ENCODE assay signal across 9 mouse cellular contexts in the genomic region with DNA sequence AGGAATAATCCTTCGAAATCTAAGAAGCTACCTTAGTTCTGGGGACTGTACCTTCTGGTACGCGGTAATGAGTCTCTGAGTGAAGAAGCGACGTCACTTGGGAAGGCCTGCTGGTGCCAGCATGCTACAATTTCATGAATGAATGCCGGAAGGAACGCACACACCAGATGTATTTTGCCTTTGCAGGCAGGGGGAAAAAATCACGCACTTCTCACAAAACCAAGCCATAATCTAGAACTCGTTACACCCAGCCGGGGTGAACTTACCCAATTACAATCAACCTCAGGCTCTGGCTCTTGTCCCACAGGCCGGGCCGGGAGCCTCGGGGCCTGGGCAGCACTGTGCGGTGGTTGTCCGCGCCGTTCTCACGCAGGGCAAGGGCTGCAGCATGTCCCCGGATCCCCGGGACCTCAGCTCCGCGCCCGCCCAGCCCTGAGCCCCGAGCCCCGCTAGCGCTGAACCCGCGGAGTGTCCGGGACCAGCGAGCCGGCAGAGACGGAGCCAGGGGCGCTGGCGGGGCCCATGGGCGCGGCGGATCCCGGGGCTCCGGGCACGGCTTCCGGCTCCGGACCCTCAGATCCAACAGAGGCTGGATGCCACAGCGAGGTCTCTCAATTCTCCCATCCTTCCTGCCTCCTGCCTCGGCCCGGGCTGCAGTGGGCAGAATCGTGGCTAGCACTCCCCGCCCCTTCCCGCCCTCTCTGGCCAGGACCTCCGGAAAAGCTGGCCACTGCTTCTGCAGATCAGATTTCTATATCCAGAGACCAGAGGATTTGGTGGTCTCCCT. TPM values are rescaled to one million over a fixed set of nuclear protein-coding genes. Genes with fewer than 3 reads are reported as not detected.
DNase-seq lines count a peak whose midpoint lies in the region; ATAC-seq lines count a peak whose summit lies in the region.
"Had no signal": no experiment of that assay in that cellular context is flagged by ENCODE, and none has a peak within 500 bp of the region (broad histone marks: within the 10 kb centered on the region; RNA-seq: fewer than 3 reads in every experiment).

No protein-coding gene starts in this region.

- H3K4me2 ChIP-seq in hindbrain, embryonic 12.5 days (replicated peaks): peak overlapping the region; percentile 94
- peak overlapping the region; percentile 78 for H3K4me2 ChIP-seq in stomach, embryonic 14.5 days (replicated peaks; ENCODE audit: low read depth, low read length)

- H3K27ac ChIP-seq in hindbrain, embryonic 12.5 days: no peak overlapping the region
- peak overlapping the region; percentile 18; the same call in 1 of the 2 replicates for H3K27ac ChIP-seq in stomach, embryonic 14.5 days (ENCODE audit: low read length)

- peaks cover 2% of the 10 kb centered on the region; the same call in 1 of the 2 replicates for H3K4me1 ChIP-seq in hindbrain, embryonic 12.5 days
- H3K4me1 ChIP-seq in stomach, embryonic 14.5 days (ENCODE audit: control insufficient read depth, insufficient read depth, low read length): 0 out of 2 replicates have a peak, but pooled peaks cover 4% of the 10 kb centered on the region

- 4% methylated on average over 48 of the region's 49 CpGs for WGBS in hindbrain, embryonic 12.5 days
- WGBS in stomach, embryonic 14.5 days: 2% methylated on average over 49 of the region's 49 CpGs

- H3K27me3 ChIP-seq in hindbrain, embryonic 12.5 days: no peaks in the 10 kb centered on the region
- H3K27me3 ChIP-seq in stomach, embryonic 14.5 days (ENCODE audit: control insufficient read depth, insufficient read depth, low read length): no peaks in the 10 kb centered on the region

- peak overlapping the region; percentile 87 for H3K9ac ChIP-seq in hindbrain, embryonic 12.5 days
- peak overlapping the region; percentile 92 for H3K9ac ChIP-seq in stomach, embryonic 14.5 days (replicated peaks; ENCODE audit: low read depth, low read length)

- H3K4me3 ChIP-seq in hindbrain, embryonic 12.5 days: peak overlapping the region; percentile 71
- H3K4me3 ChIP-seq in stomach, embryonic 14.5 days (ENCODE audit: low read depth, low read length): peak overlapping the region; percentile 64

- ATAC-seq in hindbrain, embryonic 12.5 days (ENCODE audit: low FRiP score): peak; percentile 86
- ATAC-seq in megakaryocyte progenitor cell, adult 5-6 weeks (replicated peaks; ENCODE audit: poor library complexity): peak; percentile 46; the same call in 1 of the 2 replicates
- peak; percentile 66; the same call in 1 of the 2 replicates for ATAC-seq in stomach, embryonic 14.5 days (ENCODE audit: insufficient number of reproducible peaks, insufficient read depth, low FRiP score, low read depth)

- no peaks in the 10 kb centered on the region for H3K36me3 ChIP-seq in hindbrain, embryonic 12.5 days
- H3K36me3 ChIP-seq in stomach, embryonic 14.5 days (ENCODE audit: control insufficient read depth, insufficient read depth, low read length): peaks cover 2% of the 10 kb centered on the region; the same call in 1 of the 2 replicates

- no peaks in the 10 kb centered on the region for H3K9me3 ChIP-seq in hindbrain, embryonic 12.5 days (replicated peaks)
- H3K9me3 ChIP-seq in stomach, embryonic 14.5 days (ENCODE audit: control insufficient read depth, low read depth, low read length): no peaks in the 10 kb centered on the region

- DNase-seq in adrenal gland, postnatal 14 days: peak; percentile 62
- peak; percentile 77 to 80 for DNase-seq in cerebellum, postnatal 10 days
- DNase-seq in gastrocnemius, adult 18-20 months (ENCODE audit: low spot score): peak; percentile 13
- DNase-seq in left cerebral cortex, adult 11 months (ENCODE audit: low spot score): peak; percentile 14
- no peak for DNase-seq in spleen, postnatal 10 days (ENCODE audit: low spot score in 2 of 2)

RNA-seq across cellular contexts. Expression of gene Fam149a, which starts 23.8 kb away (rescaled TPM):
- 6.4 and 7.3 TPM in 2 replicates for total RNA-seq in adrenal gland, postnatal 14 days (2021)
- 1 to 10 TPM; 1.7 to 2.1 TPM for total RNA-seq in gastrocnemius, adult 18-20 months (2021)
- polyA plus RNA-seq in hindbrain, embryonic 12.5 days (2016; fragmentation: Nextera tagmentation; extraction: Ambion mirVana): 10.4 and 11.9 TPM in 2 replicates
- total RNA-seq in megakaryocyte progenitor cell, adult 5-6 weeks (2015): 0.17 and 0.32 TPM in 2 replicates
- total RNA-seq in megakaryocyte progenitor cell, adult 5-6 weeks (2017): 0.04 and 0.07 TPM in 2 replicates
- polyA plus RNA-seq in stomach, embryonic 14.5 days (2014; fragmentation: Nextera tagmentation; extraction: Ambion mirVana): 28.6 and 29.7 TPM in 2 replicates

RNA-seq across cellular contexts. Expression of gene Cyp4v3, which starts 25.3 kb away (rescaled TPM):
- total RNA-seq in adrenal gland, postnatal 14 days (2021): 11.3 and 18.6 TPM in 2 replicates
- total RNA-seq in gastrocnemius, adult 18-20 months (2021): 1 to 10 TPM in 1 of 2 experiments, under 1 TPM in 1; 0.80 to 1.4 TPM
- polyA plus RNA-seq in hindbrain, embryonic 12.5 days (2016; fragmentation: Nextera tagmentation; extraction: Ambion mirVana): 1.2 and 1.4 TPM in 2 replicates
- 10.9 and 13.2 TPM in 2 replicates for total RNA-seq in megakaryocyte progenitor cell, adult 5-6 weeks (2015)
- 10.9 and 11.6 TPM in 2 replicates for total RNA-seq in megakaryocyte progenitor cell, adult 5-6 weeks (2017)
- polyA plus RNA-seq in stomach, embryonic 14.5 days (2014; fragmentation: Nextera tagmentation; extraction: Ambion mirVana): 3.3 and 4.1 TPM in 2 replicates

RNA-seq across cellular contexts. Expression of gene Gm45753, which starts 50.1 kb away (rescaled TPM):
- total RNA-seq in adrenal gland, postnatal 14 days (2021): 0.23 and 6.5 TPM in 2 replicates
- total RNA-seq in gastrocnemius, adult 18-20 months (2021): not detected
- not detected in 2 replicates for polyA plus RNA-seq in hindbrain, embryonic 12.5 days (2016; fragmentation: Nextera tagmentation; extraction: Ambion mirVana)
- total RNA-seq in megakaryocyte progenitor cell, adult 5-6 weeks (2015): not detected in 2 replicates
- total RNA-seq in megakaryocyte progenitor cell, adult 5-6 weeks (2017): not detected in 2 replicates
- not detected in 2 replicates for polyA plus RNA-seq in stomach, embryonic 14.5 days (2014; fragmentation: Nextera tagmentation; extraction: Ambion mirVana)
- total RNA-seq: gastrocnemius, adult 8-10 months had no signal

RNA-seq across cellular contexts. Expression of gene Tlr3, which starts 52.6 kb away (rescaled TPM):
- total RNA-seq in adrenal gland, postnatal 14 days (2021): 7.1 and 7.3 TPM in 2 replicates
- total RNA-seq in gastrocnemius, adult 18-20 months (2021): 1 to 10 TPM in 1 of 2 experiments, under 1 TPM in 1; 0.75 to 1.3 TPM
- 1.1 and 1.4 TPM in 2 replicates for polyA plus RNA-seq in hindbrain, embryonic 12.5 days (2016; fragmentation: Nextera tagmentation; extraction: Ambion mirVana)
- 1.2 and 1.9 TPM in 2 replicates for total RNA-seq in megakaryocyte progenitor cell, adult 5-6 weeks (2015)
- total RNA-seq in megakaryocyte progenitor cell, adult 5-6 weeks (2017): 0.24 and 1.6 TPM in 2 replicates
- 3.6 and 4.9 TPM in 2 replicates for polyA plus RNA-seq in stomach, embryonic 14.5 days (2014; fragmentation: Nextera tagmentation; extraction: Ambion mirVana)

Comparison
In these comparisons a context has a peak if more than half of its experiments do, and no peak if none do; other contexts are left out.
1. DNase-seq: peak in adrenal gland, postnatal 14 days (single experiment), cerebellum, postnatal 10 days (2 of 2), gastrocnemius, adult 18-20 months (single experiment) and left cerebral cortex, adult 11 months (single experiment); none in spleen, postnatal 10 days (0 of 2).
2. Peak in every context shown above with its lines, with median percentiles within 50 percentile points of each other: ATAC-seq.